Mouse (Mus musculus): Measurements from ENCODE around the gene Ppp1r1a. TPM values are rescaled to one million over a fixed set of nuclear protein-coding genes. Genes with fewer than 3 reads are reported as not detected.

Gene Ppp1r1a
- polyA plus RNA-seq, 1 experiment: 0.07 TPM

GRCm38 (mm10) chr15:103542526-103542925 is 4.7 kb upstream of the Ppp1r1a start:
- Histone ChIP-seq H3K4me3 (ENCODE audit: control insufficient read depth, low read depth, low read length) (no peak overlapping the region), H3K27ac (ENCODE audit: control insufficient read depth, insufficient read depth, low read depth, low read length) (no peak overlapping the region), H3K36me3 (ENCODE audit: control insufficient read depth, insufficient read depth, low read length) (no peaks in the 10 kb centered on the region), H3K4me1 (ENCODE audit: control insufficient read depth, insufficient read depth, low read length) (peaks cover 4% of the 10 kb centered on the region; the same call in 1 of the 2 replicates), H3K27me3 (ENCODE audit: control insufficient read depth, insufficient read depth, low read length) (no peaks in the 10 kb centered on the region)
- TF ChIP-seq POLR2A (IDR thresholded peaks at IDR 0.05; ENCODE audit: control insufficient read depth, low read depth, low read length) (no peak), CTCF (IDR thresholded peaks at IDR 0.05; ENCODE audit: control insufficient read depth, insufficient read depth, insufficient replicate concordance, low read depth, low read length) (no peak)

GRCm38 (mm10) chr15:103540646-103541045 is 2.8 kb upstream of the Ppp1r1a start:
- Histone ChIP-seq H3K36me3 (ENCODE audit: control insufficient read depth, insufficient read depth, low read length) (no peaks in the 10 kb centered on the region), H3K4me3 (ENCODE audit: control insufficient read depth, low read depth, low read length) (no peak overlapping the region), H3K4me1 (ENCODE audit: control insufficient read depth, insufficient read depth, low read length) (peaks cover 6% of the 10 kb centered on the region; the same call in 1 of the 2 replicates), H3K27ac (ENCODE audit: control insufficient read depth, insufficient read depth, low read depth, low read length) (no peak overlapping the region), H3K27me3 (ENCODE audit: control insufficient read depth, insufficient read depth, low read length) (no peaks in the 10 kb centered on the region)
- TF ChIP-seq CTCF (IDR thresholded peaks at IDR 0.05; ENCODE audit: control insufficient read depth, insufficient read depth, insufficient replicate concordance, low read depth, low read length) (no peak), POLR2A (IDR thresholded peaks at IDR 0.05; ENCODE audit: control insufficient read depth, low read depth, low read length) (no peak)

GRCm38 (mm10) chr15:103539259-103539658 is 1.5 kb upstream of the Ppp1r1a start:
- Histone ChIP-seq H3K27me3 (ENCODE audit: control insufficient read depth, insufficient read depth, low read length) (no peaks in the 10 kb centered on the region), H3K4me1 (ENCODE audit: control insufficient read depth, insufficient read depth, low read length) (peaks cover 6% of the 10 kb centered on the region; the same call in 1 of the 2 replicates)

GRCm38 (mm10) chr15:103537011-103537821 is 587 bp downstream of the Ppp1r1a start:
- Histone ChIP-seq H3K27ac (ENCODE audit: control insufficient read depth, insufficient read depth, low read depth, low read length) (no peak overlapping the region), H3K36me3 (ENCODE audit: control insufficient read depth, insufficient read depth, low read length) (no peaks in the 10 kb centered on the region), H3K4me3 (ENCODE audit: control insufficient read depth, low read depth, low read length) (peak overlapping the region; percentile 25), H3K27me3 (ENCODE audit: control insufficient read depth, insufficient read depth, low read length) (no peaks in the 10 kb centered on the region), H3K4me1 (ENCODE audit: control insufficient read depth, insufficient read depth, low read length) (peaks cover 6% of the 10 kb centered on the region; the same call in 1 of the 2 replicates)
- no peak for TF ChIP-seq POLR2A (IDR thresholded peaks at IDR 0.05; ENCODE audit: control insufficient read depth, low read depth, low read length)
- TF ChIP-seq CTCF (IDR thresholded peaks at IDR 0.05; ENCODE audit: control insufficient read depth, insufficient read depth, insufficient replicate concordance, low read depth, low read length): no peak

More at GRCm38 (mm10) chr15:103539259-103539658, 1.5 kb upstream of the Ppp1r1a start:
- H3K27ac ChIP-seq (ENCODE audit: control insufficient read depth, insufficient read depth, low read depth, low read length): no peak overlapping the region
- H3K36me3 ChIP-seq (ENCODE audit: control insufficient read depth, insufficient read depth, low read length): no peaks in the 10 kb centered on the region
- no peak overlapping the region for H3K4me3 ChIP-seq (ENCODE audit: control insufficient read depth, low read depth, low read length)
- TF ChIP-seq CTCF (IDR thresholded peaks at IDR 0.05; ENCODE audit: control insufficient read depth, insufficient read depth, insufficient replicate concordance, low read depth, low read length): no peak
- no peak for TF ChIP-seq POLR2A (IDR thresholded peaks at IDR 0.05; ENCODE audit: control insufficient read depth, low read depth, low read length)

- H3K27ac ChIP-seq (ENCODE audit: control insufficient read depth, insufficient read depth, low read depth, low read length): no peak overlapping the region
- H3K4me3 ChIP-seq (ENCODE audit: control insufficient read depth, low read depth, low read length): no peak overlapping the region
- peaks cover 6% of the 10 kb centered on the region; the same call in 1 of the 2 replicates for H3K4me1 ChIP-seq (ENCODE audit: control insufficient read depth, insufficient read depth, low read length)
- H3K36me3 ChIP-seq (ENCODE audit: control insufficient read depth, insufficient read depth, low read length): no peaks in the 10 kb centered on the region
- no peaks in the 10 kb centered on the region for H3K27me3 ChIP-seq (ENCODE audit: control insufficient read depth, insufficient read depth, low read length)
- TF ChIP-seq POLR2A (IDR thresholded peaks at IDR 0.05; ENCODE audit: control insufficient read depth, low read depth, low read length): no peak
- no peak for TF ChIP-seq CTCF (IDR thresholded peaks at IDR 0.05; ENCODE audit: control insufficient read depth, insufficient read depth, insufficient replicate concordance, low read depth, low read length)
Measured at GRCm38 (mm10) chr15:103536456-103536855, 1.3 kb downstream of the Ppp1r1a start.

- H3K4me1 ChIP-seq (ENCODE audit: control insufficient read depth, insufficient read depth, low read length): peaks cover 6% of the 10 kb centered on the region; the same call in 1 of the 2 replicates
- H3K4me3 ChIP-seq (ENCODE audit: control insufficient read depth, low read depth, low read length): no peak overlapping the region
- no peaks in the 10 kb centered on the region for H3K27me3 ChIP-seq (ENCODE audit: control insufficient read depth, insufficient read depth, low read length)
Measured at GRCm38 (mm10) chr15:103535786-103536185, 2.0 kb downstream of the Ppp1r1a start.

GRCm38 (mm10) chr15:103535030-103535429 is 2.8 kb downstream of the Ppp1r1a start:
- Histone ChIP-seq H3K27me3 (ENCODE audit: control insufficient read depth, insufficient read depth, low read length) (no peaks in the 10 kb centered on the region), H3K4me1 (ENCODE audit: control insufficient read depth, insufficient read depth, low read length) (peaks cover 6% of the 10 kb centered on the region; the same call in 1 of the 2 replicates)

More at GRCm38 (mm10) chr15:103535786-103536185, 2.0 kb downstream of the Ppp1r1a start:
- no peak overlapping the region for H3K27ac ChIP-seq (ENCODE audit: control insufficient read depth, insufficient read depth, low read depth, low read length)
- no peaks in the 10 kb centered on the region for H3K36me3 ChIP-seq (ENCODE audit: control insufficient read depth, insufficient read depth, low read length)
- no peak for TF ChIP-seq POLR2A (IDR thresholded peaks at IDR 0.05; ENCODE audit: control insufficient read depth, low read depth, low read length)
- no peak for TF ChIP-seq CTCF (IDR thresholded peaks at IDR 0.05; ENCODE audit: control insufficient read depth, insufficient read depth, insufficient replicate concordance, low read depth, low read length)

More at GRCm38 (mm10) chr15:103535030-103535429, 2.8 kb downstream of the Ppp1r1a start:
- TF ChIP-seq CTCF (IDR thresholded peaks at IDR 0.05; ENCODE audit: control insufficient read depth, insufficient read depth, insufficient replicate concordance, low read depth, low read length) (no peak), POLR2A (IDR thresholded peaks at IDR 0.05; ENCODE audit: control insufficient read depth, low read depth, low read length) (no peak)
- no peak overlapping the region for H3K4me3 ChIP-seq (ENCODE audit: control insufficient read depth, low read depth, low read length)
- H3K36me3 ChIP-seq (ENCODE audit: control insufficient read depth, insufficient read depth, low read length): no peaks in the 10 kb centered on the region
- H3K27ac ChIP-seq (ENCODE audit: control insufficient read depth, insufficient read depth, low read depth, low read length): no peak overlapping the region

Measured in testis, adult 2 months (tissue).